Mouse (Mus musculus) adrenal gland, adult 2 months (tissue): ENCODE results near the gene Slc1a6. TPM values are rescaled to one million over a fixed set of nuclear protein-coding genes. Genes with fewer than 3 reads are reported as not detected.

ENCODE experiments used
- polyA plus RNA-seq: library from polyadenylated mRNA; depleted of rRNA; stranded (reverse); fragments of >200 nt; gene quantifications from 2 replicates; pipeline ENCODE4 v1.2.3, GENCODE M21; 2012; rRNA removed
- total RNA-seq, 2 experiments: library from RNA; stranded (reverse); gene quantifications; 2 replicates each; pipeline ENCODE4 v1.2.3; 2021

The Slc1a6 gene
- total and polyA plus RNA-seq, 3 experiments = 0.21 to 0.57 TPM; not detected in 1

Other genes with a start within 250 kb of the Slc1a6 start
- gene Ilvbl, start 206.2 kb upstream of the Slc1a6 start, total RNA-seq = 10 to 100 TPM; 39.1 to 70.4 TPM
- gene Ilvbl, start 206.2 kb upstream of the Slc1a6 start, polyA plus RNA-seq = 53.5 and 59.3 TPM in 2 replicates
- 10 to 100 TPM; 24.3 to 71.0 TPM for gene Syde1, start 188.5 kb upstream of the Slc1a6 start, total RNA-seq
- 57.6 and 66.8 TPM in 2 replicates for gene Syde1, start 188.5 kb upstream of the Slc1a6 start, polyA plus RNA-seq
- gene Olfr1357, start 162.4 kb upstream of the Slc1a6 start, total RNA-seq = not detected
- gene Olfr1357, start 162.4 kb upstream of the Slc1a6 start, polyA plus RNA-seq = not detected in 2 replicates
- gene Casp14, start 62.2 kb upstream of the Slc1a6 start, total RNA-seq = not detected
- not detected in 2 replicates for gene Casp14, start 62.2 kb upstream of the Slc1a6 start, polyA plus RNA-seq
- not detected for gene Ccdc105, start 27.4 kb upstream of the Slc1a6 start, total RNA-seq
- 0.07 TPM in 1 of 2 replicates, not detected in the other for gene Ccdc105, start 27.4 kb upstream of the Slc1a6 start, polyA plus RNA-seq
- gene Olfr1356, start 71.7 kb downstream of the Slc1a6 start, total RNA-seq = not detected
- not detected in 2 replicates for gene Olfr1356, start 71.7 kb downstream of the Slc1a6 start, polyA plus RNA-seq
- gene Olfr1355, start 95.0 kb downstream of the Slc1a6 start, total RNA-seq = not detected
- gene Olfr1355, start 95.0 kb downstream of the Slc1a6 start, polyA plus RNA-seq = not detected in 2 replicates
- gene Olfr1354, start 132.7 kb downstream of the Slc1a6 start, total RNA-seq = not detected
- gene Olfr1354, start 132.7 kb downstream of the Slc1a6 start, polyA plus RNA-seq = not detected in 2 replicates
- not detected for gene Olfr8, start 170.1 kb downstream of the Slc1a6 start, total RNA-seq
- not detected in 2 replicates for gene Olfr8, start 170.1 kb downstream of the Slc1a6 start, polyA plus RNA-seq
- gene Olfr1353, start 182.8 kb downstream of the Slc1a6 start, total RNA-seq = not detected
- not detected in 2 replicates for gene Olfr1353, start 182.8 kb downstream of the Slc1a6 start, polyA plus RNA-seq
- not detected for gene Olfr1352, start 200.6 kb downstream of the Slc1a6 start, total RNA-seq
- gene Olfr1352, start 200.6 kb downstream of the Slc1a6 start, polyA plus RNA-seq = not detected in 2 replicates
- gene Olfr1351, start 232.0 kb downstream of the Slc1a6 start, total RNA-seq = not detected
- not detected in 2 replicates for gene Olfr1351, start 232.0 kb downstream of the Slc1a6 start, polyA plus RNA-seq
- gene Olfr57, start 248.2 kb downstream of the Slc1a6 start, total RNA-seq = not detected
- gene Olfr57, start 248.2 kb downstream of the Slc1a6 start, polyA plus RNA-seq = not detected in 2 replicates